Mouse (Mus musculus): Measurements from ENCODE around the gene Rpl9-ps1.

GRCm38 (mm10) chr11:83654606-83655005 lies 9.2 kb upstream of the Rpl9-ps1 start:
- no peak for TF ChIP-seq CTCF (conservative IDR thresholded peaks at IDR 0.05; ENCODE audit: insufficient read depth, insufficient read length, low read depth, low read length)
- no peak for TF ChIP-seq POLR2A (IDR thresholded peaks at IDR 0.05; ENCODE audit: low read depth, low read length)

Data from kidney, adult 2 months (tissue).